Mouse (Mus musculus): ENCODE measurements around the gene Bbx.

Gene Bbx

DNA sequence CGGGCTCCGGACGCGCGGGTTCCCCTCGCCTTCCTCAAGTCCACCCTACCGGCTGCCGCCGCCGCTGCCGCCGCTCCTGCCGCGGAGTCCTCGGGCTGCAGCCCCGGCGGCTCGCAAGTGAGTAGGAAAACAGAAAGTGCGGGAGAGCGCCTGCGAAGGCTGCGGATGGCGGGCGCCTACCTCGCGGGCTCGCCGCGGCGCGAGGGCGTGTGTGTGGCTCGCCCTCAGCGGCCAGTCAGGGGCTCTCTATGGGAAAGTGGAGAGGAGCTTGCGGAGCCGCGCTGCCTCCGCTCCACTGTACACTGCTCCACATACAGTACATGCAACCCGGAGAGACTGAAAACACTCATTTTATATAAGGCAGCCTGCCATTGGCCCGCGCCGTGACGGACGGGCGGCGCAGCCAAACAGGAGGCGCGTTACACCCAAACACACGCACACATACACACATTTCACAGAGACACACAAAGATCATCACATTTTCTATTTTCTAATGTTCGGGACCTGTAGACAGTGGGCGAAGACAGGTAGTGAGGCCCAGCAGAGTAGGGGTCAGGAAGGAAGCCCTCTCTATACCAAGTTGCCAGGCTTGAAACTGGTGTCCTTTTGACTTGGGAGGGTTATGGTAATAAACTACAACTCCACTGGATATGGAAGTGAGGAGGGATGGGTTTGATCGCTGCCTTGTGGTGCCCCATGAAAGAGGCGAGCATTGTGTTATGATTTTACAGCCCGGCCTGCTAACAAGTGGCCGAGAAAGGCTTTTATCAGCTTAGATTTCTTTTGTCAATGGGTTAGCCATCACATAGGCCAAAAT lies at the start of gene Bbx:
Gene Bbx (minus strand): TSS at position 329 of the 817 bp plus-strand sequence.
- DNase-seq (ENCODE audit: low read depth, low spot score) = peak; percentile 97

DNA sequence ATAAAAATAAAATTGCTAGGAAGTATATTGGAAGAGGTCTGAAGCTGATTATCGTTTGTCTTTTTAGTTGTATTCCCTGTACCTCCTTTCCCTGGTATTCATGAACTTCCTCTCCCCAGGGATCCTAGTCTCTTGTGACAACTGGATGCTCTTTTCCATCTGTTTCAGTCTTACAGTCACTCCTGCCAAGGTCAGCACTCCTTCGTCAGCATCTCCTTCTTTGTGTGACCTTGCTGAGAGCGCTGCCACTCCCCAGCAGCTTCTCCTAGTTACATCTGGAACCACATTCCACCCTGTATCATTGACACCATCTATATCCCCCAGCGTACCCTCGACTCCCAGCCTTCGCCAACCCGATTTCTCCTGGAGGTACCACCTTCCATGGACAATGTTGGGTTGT lies 49.7 kb upstream of the Bbx start:
- no peak for DNase-seq (ENCODE audit: low read depth, low spot score)

- DNase-seq (ENCODE audit: low read depth, low spot score) = peak; percentile 25
Measured at GRCm38 (mm10) chr16:50481341-50481740, 49.2 kb upstream of the Bbx start.

GRCm38 (mm10) chr16:50478695-50479094 lies 46.5 kb upstream of the Bbx start:
- DNase-seq (ENCODE audit: low read depth, low spot score) = no peak

DNA sequence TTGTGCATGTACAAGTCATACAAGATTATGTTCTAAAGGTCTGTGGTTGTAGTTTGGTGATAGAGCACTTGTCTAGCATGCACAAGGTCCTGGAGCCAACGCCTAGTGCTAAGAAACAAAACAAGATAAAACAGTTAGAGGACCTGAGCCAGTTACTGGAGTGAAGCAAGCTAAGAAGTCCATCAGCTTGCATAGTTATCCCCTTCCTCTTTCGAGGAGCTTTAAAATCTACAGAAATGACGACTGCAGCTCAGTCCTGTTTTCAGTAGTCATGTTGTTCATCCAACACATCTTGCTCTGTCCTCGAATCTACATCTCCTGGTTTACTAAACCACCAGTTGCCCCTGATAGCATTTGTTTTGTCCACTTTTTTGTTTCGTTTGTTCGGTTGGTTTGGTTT lies 45.4 kb upstream of the Bbx start:
- DNase-seq (ENCODE audit: low read depth, low spot score) = no peak

- no peak for DNase-seq (ENCODE audit: low read depth, low spot score)
Measured at GRCm38 (mm10) chr16:50462226-50462870, 30.2 kb upstream of the Bbx start.

DNA sequence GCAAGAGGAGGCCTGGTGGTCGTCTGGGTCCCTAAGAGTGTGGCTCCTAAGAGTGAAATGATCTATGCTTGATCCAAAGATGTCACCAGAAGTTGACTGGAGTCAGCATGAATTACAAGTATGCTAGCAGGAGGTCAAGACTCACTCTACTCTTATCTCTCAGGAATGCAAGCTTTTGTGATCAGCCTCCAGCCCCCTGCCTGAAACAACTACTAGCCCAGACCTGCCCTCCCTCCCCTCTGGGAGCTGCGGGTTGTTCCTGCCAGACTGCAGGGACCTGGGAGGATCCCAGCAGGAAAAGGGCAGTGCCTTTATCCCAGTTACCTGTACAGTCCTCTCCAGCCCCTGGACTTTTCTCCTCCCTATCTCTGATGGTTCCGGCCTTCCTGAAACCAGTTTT lies 27.0 kb upstream of the Bbx start:
- no peak for DNase-seq (ENCODE audit: low read depth, low spot score)

DNA sequence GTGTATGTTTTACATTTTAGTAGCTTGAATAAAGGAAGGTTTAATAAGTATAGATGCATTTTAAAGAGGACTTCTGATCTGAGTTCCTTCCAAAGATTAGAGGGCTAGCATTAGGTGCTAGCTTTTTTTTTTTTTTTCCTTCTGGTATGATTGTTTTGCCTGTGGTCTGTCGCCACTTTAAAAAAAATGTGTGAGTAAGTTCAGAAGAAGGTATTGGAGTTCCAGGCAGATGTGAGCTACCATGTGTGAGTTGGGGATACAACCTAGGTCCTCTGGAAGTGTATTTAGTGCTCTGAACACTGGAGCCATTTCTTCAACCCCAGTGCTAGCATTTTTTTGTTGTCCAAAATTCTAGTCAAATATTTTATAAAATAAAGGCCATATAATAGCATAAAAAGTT lies 23.9 kb upstream of the Bbx start:
- no peak for DNase-seq (ENCODE audit: low read depth, low spot score)

GRCm38 (mm10) chr16:50449086-50449485 lies 16.9 kb upstream of the Bbx start:
- DNase-seq (ENCODE audit: low read depth, low spot score) = no peak

DNA sequence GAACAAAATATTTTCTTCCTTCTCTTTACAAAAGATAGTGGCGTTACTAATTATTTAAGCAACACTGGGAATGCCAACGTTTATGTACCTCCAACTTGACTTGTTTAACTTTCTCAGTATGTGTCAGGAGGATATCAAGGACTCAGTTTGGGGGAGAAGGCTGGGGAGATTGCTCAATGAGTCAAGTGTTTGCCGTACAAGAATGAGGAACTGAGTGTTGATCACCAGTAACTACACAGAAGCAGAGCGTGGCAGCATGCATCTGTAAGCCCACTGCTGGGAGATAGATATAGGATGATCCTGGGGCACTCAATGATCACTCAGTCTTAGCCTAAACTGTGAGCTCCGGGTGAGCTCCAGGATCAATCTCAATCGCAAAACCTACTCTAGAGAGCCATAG lies 12.8 kb upstream of the Bbx start:
- DNase-seq (ENCODE audit: low read depth, low spot score) = no peak

DNA sequence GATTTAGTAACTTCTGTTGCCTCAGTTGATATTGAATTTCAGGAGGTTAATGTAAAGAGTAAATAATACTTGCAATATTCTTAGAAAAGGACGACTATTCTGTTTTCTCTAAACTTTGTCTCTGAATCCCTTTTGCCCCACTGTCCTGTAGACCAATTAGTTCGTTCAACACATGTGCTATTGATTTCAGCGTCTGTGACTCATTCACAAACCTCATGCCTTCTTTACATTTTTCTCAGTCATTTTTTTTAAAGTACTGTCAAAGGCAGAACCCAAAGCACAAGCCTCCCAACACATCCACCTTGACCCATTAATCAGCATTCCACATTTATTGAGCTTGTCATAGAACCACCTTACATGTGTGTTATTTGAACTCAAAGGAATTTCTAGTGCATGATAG lies 6.6 kb upstream of the Bbx start:
- DNase-seq (ENCODE audit: low read depth, low spot score) = no peak

DNA sequence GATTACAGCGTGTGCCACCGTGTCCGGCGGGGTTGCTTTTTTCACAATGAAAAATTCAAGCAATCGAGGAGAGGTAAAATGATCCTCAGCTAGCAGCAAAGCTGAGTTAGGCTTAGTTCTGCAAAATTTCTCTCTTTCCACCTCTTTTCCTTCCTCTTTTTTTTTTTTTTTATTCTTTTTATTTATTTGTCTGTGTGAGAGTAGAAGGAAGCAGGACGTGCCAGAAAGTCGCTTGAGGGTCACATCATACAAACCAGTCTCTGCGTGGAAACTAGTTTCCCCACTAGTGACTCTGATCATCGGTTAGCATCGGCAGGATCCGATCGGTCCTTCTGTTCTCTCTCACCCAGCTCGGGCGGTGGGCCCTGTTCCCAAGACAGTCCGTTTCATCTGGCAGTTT lies 5.6 kb upstream of the Bbx start:
- no peak for DNase-seq (ENCODE audit: low read depth, low spot score)

- peak; percentile 4 for DNase-seq (ENCODE audit: low read depth, low spot score)
Measured at GRCm38 (mm10) chr16:50437331-50437730, 5.1 kb upstream of the Bbx start.

GRCm38 (mm10) chr16:50431011-50431981 lies 894 bp downstream of the Bbx start:
- DNase-seq (ENCODE audit: low read depth, low spot score) = peak; percentile 70

DNA sequence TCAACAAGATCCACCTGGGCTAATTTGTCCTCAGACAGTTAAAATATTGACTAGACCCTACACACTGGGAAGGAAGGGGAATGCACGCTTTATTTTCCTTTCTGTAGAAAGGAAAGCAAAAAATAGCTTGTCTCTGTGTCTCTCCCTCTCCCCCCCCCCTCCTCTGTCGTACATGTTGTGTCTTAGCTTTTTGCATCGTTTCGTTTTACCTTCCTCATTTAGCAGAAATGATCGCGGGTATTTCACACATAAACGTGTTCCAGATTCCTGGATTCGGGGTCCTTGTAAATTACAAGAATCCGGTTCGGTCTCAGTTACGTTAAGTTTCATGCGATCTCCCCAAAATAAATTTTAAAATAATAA lies 1.7 kb downstream of the Bbx start:
- no peak for DNase-seq (ENCODE audit: low read depth, low spot score)

- peak; percentile 58 for DNase-seq (ENCODE audit: low read depth, low spot score)
Measured at GRCm38 (mm10) chr16:50429692-50430514, 2.3 kb downstream of the Bbx start.

GRCm38 (mm10) chr16:50428871-50429691 lies 3.1 kb downstream of the Bbx start:
- DNase-seq (ENCODE audit: low read depth, low spot score) = peak; percentile 32

DNA sequence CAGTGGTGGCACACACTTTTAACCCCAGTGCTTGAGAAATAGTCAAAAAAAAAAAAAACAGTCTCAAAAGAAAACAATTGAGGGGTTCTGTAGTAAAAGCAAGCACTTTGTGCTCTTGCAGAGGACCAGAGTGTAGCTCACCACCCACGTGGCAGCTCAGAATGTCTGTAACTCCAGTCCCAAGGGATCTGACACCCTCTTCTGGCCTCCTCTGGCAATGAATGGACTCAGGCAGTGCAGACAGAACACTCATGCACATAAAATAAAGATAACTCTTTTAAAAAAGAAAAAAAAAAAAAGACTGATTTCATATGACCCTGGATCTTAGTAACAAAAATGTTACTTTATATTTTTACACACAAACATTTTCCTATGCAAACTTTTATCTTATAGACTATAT lies 12.1 kb downstream of the Bbx start:
- peak; percentile 12 for DNase-seq (ENCODE audit: low read depth, low spot score)

GRCm38 (mm10) chr16:50415406-50415805 lies 16.8 kb downstream of the Bbx start:
- DNase-seq (ENCODE audit: low read depth, low spot score) = no peak

DNA sequence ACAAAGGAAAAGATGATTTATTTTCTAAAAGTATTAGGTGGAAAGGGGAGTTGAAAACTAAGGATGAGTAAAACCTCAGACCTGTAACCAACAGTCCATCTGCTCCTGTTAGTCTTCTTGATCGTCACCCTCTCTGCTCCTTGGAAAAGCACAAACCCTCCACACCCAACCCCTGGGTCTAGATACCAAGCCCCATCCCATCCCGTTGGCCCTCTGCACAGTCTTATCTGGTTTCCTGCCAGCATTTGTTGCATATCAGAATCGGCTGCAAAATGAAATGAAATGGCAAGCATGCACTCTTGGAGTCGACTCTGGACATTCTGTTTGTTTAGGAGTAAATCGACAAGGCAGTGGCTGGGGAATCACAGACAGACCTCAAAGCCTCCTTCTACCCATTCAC lies 29.3 kb downstream of the Bbx start:
- no peak for DNase-seq (ENCODE audit: low read depth, low spot score)
